Comparison of ENCODE assay signal across 28 mouse cellular contexts in the genomic region with DNA sequence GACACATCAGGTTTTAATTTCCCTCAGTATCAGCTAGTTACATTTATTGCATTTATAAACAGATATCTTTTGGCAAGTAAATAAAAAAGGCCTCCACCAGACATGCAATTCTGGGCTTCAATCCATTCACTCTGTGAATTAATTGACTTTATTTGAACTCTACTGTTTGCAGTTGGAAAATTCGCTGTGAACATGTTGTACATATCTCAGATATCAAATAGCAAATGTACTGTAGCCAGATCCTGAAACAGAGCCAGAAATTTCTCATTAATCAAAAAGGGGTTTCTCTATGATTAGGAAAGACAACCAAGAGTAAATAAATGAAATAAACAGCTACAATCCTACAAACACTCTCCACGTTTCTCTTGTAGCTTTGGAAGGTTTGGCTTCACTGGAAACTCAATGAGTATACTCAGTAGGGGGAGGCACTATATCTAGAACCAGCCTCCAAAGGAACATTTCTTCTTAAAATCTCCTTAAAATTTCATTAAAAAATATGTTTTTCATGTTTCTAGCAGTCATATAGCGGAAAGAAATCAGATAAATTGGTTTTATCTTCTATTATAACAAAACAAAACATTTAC.
DNase-seq lines count a peak whose midpoint lies in the region; ATAC-seq and TF ChIP-seq lines count a peak whose summit lies in the region.
"Had no signal": no experiment of that assay in that cellular context is flagged by ENCODE, and none has a peak within 500 bp of the region (broad histone marks: within the 10 kb centered on the region; RNA-seq: fewer than 3 reads in every experiment).

No protein-coding gene starts in this region.

- no peak for TF ChIP-seq CTCF in stomach, postnatal 0 days (IDR thresholded peaks at IDR 0.05; ENCODE audit: low read depth)

- DNase-seq in forebrain, embryonic 14.5 days (ENCODE audit: low spot score) = peak; percentile 58
- DNase-seq in layer of hippocampus, adult 9-10 months (ENCODE audit: low spot score) = peak; percentile 2
- no peak for DNase-seq in layer of hippocampus, adult 8-10 months (ENCODE audit: low spot score in 2 of 2)
- no peak for DNase-seq in lung, adult 18-20 months
- no peak for DNase-seq in stomach, postnatal 0 days (ENCODE audit: low spot score)
- DNase-seq: adrenal gland, postnatal 10 days; adrenal gland, postnatal 36 days; B cell, adult 2 months; cerebellum, adult 11 months; cerebellum, adult 2 months; cerebellum, adult 9-11 months; cerebellum, postnatal 25 days; gastrocnemius, adult 2 months; gastrocnemius, postnatal 14 days; heart, adult 11 months had no signal

- no peak overlapping the region for H3K4me2 ChIP-seq in forebrain, embryonic 14.5 days (ENCODE audit: low read length)
- no peak overlapping the region for H3K4me2 ChIP-seq in forebrain, embryonic 12.5 days
- no peak overlapping the region for H3K4me2 ChIP-seq in lung, embryonic 15.5 days
- H3K4me2 ChIP-seq in stomach, embryonic 15.5 days = no peak overlapping the region
- no peak overlapping the region for H3K4me2 ChIP-seq in stomach, postnatal 0 days (replicated peaks; ENCODE audit: low read depth)
- H3K4me2 ChIP-seq: embryonic facial prominence, embryonic 13.5 days; heart, embryonic 11.5 days; hindbrain, embryonic 13.5 days had no signal

- ATAC-seq in forebrain, embryonic 14.5 days = no peak
- no peak for ATAC-seq in forebrain, embryonic 12.5 days (ENCODE audit: low FRiP score)
- ATAC-seq in lung, embryonic 15.5 days (ENCODE audit: borderline replicate concordance, extremely low read depth, low FRiP score, low TSS enrichment) = peak; percentile 93
- ATAC-seq in stomach, embryonic 15.5 days (ENCODE audit: insufficient read depth, low FRiP score, low read depth) = peak; percentile 35; the same call in 1 of the 2 replicates
- ATAC-seq in stomach, postnatal 0 days (ENCODE audit: low FRiP score, low TSS enrichment) = no peak
- ATAC-seq: forebrain, embryonic 16.5 days; hindbrain, embryonic 16.5 days; Patski had no signal

- no peak for TF ChIP-seq EP300 in stomach, postnatal 0 days (optimal IDR thresholded peaks at IDR 0.05)

- H3K4me1 ChIP-seq in forebrain, embryonic 14.5 days (ENCODE audit: control insufficient read depth, insufficient read depth, low read length) = no peaks in the 10 kb centered on the region
- H3K4me1 ChIP-seq in forebrain, embryonic 12.5 days = no peaks in the 10 kb centered on the region
- H3K4me1 ChIP-seq in lung, embryonic 15.5 days = no peaks in the 10 kb centered on the region
- H3K4me1 ChIP-seq in stomach, embryonic 15.5 days = no peaks in the 10 kb centered on the region
- no peaks in the 10 kb centered on the region for H3K4me1 ChIP-seq in stomach, postnatal 0 days (replicated peaks; ENCODE audit: control insufficient read depth, insufficient read depth)
- H3K4me1 ChIP-seq: embryonic facial prominence, embryonic 13.5 days; forebrain, embryonic 10.5 days; hindbrain, embryonic 10.5 days; hindbrain, embryonic 13.5 days had no signal

- H3K9me3 ChIP-seq in forebrain, embryonic 14.5 days (replicated peaks; ENCODE audit: control insufficient read depth, low read length) = no peaks in the 10 kb centered on the region
- H3K9me3 ChIP-seq in forebrain, embryonic 12.5 days = no peaks in the 10 kb centered on the region
- H3K9me3 ChIP-seq in lung, embryonic 15.5 days = no peaks in the 10 kb centered on the region
- H3K9me3 ChIP-seq in stomach, embryonic 15.5 days = no peaks in the 10 kb centered on the region
- no peaks in the 10 kb centered on the region for H3K9me3 ChIP-seq in stomach, postnatal 0 days (ENCODE audit: control insufficient read depth, low read length)
- H3K9me3 ChIP-seq: forebrain, embryonic 10.5 days; G1E; hindbrain, embryonic 10.5 days; hindbrain, embryonic 13.5 days had no signal

- no peak overlapping the region for H3K4me3 ChIP-seq in forebrain, embryonic 14.5 days (ENCODE audit: low read depth, low read length)
- H3K4me3 ChIP-seq in forebrain, embryonic 12.5 days (replicated peaks) = no peak overlapping the region
- H3K4me3 ChIP-seq in lung, embryonic 15.5 days = no peak overlapping the region
- H3K4me3 ChIP-seq in stomach, embryonic 15.5 days (replicated peaks) = no peak overlapping the region
- H3K4me3 ChIP-seq in stomach, postnatal 0 days (ENCODE audit: low read depth, low read length) = no peak overlapping the region
- H3K4me3 ChIP-seq: embryonic facial prominence, embryonic 13.5 days; forebrain, embryonic 10.5 days; gastrocnemius, adult 2 months; hindbrain, embryonic 10.5 days; hindbrain, embryonic 13.5 days had no signal

- no peaks in the 10 kb centered on the region for H3K27me3 ChIP-seq in forebrain, embryonic 14.5 days (replicated peaks; ENCODE audit: control insufficient read depth, insufficient read depth, low read length)
- H3K27me3 ChIP-seq in forebrain, embryonic 12.5 days = no peaks in the 10 kb centered on the region
- H3K27me3 ChIP-seq in lung, embryonic 15.5 days = no peaks in the 10 kb centered on the region
- H3K27me3 ChIP-seq in stomach, embryonic 15.5 days (replicated peaks) = no peaks in the 10 kb centered on the region
- no peaks in the 10 kb centered on the region for H3K27me3 ChIP-seq in stomach, postnatal 0 days (ENCODE audit: control insufficient read depth, insufficient read depth, low read length)
- H3K27me3 ChIP-seq: CH12.LX; embryonic facial prominence, embryonic 13.5 days; hindbrain, embryonic 13.5 days; Patski had no signal

- H3K36me3 ChIP-seq in forebrain, embryonic 14.5 days (ENCODE audit: control insufficient read depth, insufficient read depth, low read length) = no peaks in the 10 kb centered on the region
- no peaks in the 10 kb centered on the region for H3K36me3 ChIP-seq in forebrain, embryonic 12.5 days (replicated peaks)
- no peaks in the 10 kb centered on the region for H3K36me3 ChIP-seq in lung, embryonic 15.5 days
- no peaks in the 10 kb centered on the region for H3K36me3 ChIP-seq in stomach, embryonic 15.5 days
- no peaks in the 10 kb centered on the region for H3K36me3 ChIP-seq in stomach, postnatal 0 days (ENCODE audit: control insufficient read depth, insufficient read depth, low read length)
- H3K36me3 ChIP-seq: embryonic facial prominence, embryonic 13.5 days; forebrain, embryonic 10.5 days; G1E; hindbrain, embryonic 10.5 days; hindbrain, embryonic 13.5 days had no signal

- no peak overlapping the region for H3K27ac ChIP-seq in forebrain, embryonic 14.5 days (ENCODE audit: low read depth, low read length)
- no peak overlapping the region for H3K27ac ChIP-seq in forebrain, embryonic 12.5 days
- no peak overlapping the region for H3K27ac ChIP-seq in lung, embryonic 15.5 days
- H3K27ac ChIP-seq in stomach, embryonic 15.5 days = no peak overlapping the region
- no peak overlapping the region for H3K27ac ChIP-seq in stomach, postnatal 0 days (replicated peaks)
- H3K27ac ChIP-seq: embryonic facial prominence, embryonic 13.5 days; forebrain, embryonic 10.5 days; gastrocnemius, adult 2 months; hindbrain, embryonic 10.5 days; hindbrain, embryonic 13.5 days had no signal

- 86% methylated on average over 3 of the region's 3 CpGs for WGBS in forebrain, embryonic 14.5 days
- WGBS in forebrain, embryonic 12.5 days = 88% methylated on average over 3 of the region's 3 CpGs
- whole genome bisulfite sequencing in lung, embryonic 15.5 days = 38% methylated on average over 3 of the region's 3 CpGs
- 51% methylated on average over 3 of the region's 3 CpGs for WGBS in stomach, embryonic 15.5 days
- 41% methylated on average over 3 of the region's 3 CpGs for WGBS in stomach, postnatal 0 days

- no peak overlapping the region for H3K9ac ChIP-seq in forebrain, embryonic 14.5 days (ENCODE audit: low read length)
- no peak overlapping the region for H3K9ac ChIP-seq in forebrain, embryonic 12.5 days
- no peak overlapping the region for H3K9ac ChIP-seq in lung, embryonic 15.5 days
- H3K9ac ChIP-seq in stomach, embryonic 15.5 days = no peak overlapping the region
- H3K9ac ChIP-seq in stomach, postnatal 0 days (ENCODE audit: low read length) = no peak overlapping the region
- H3K9ac ChIP-seq: embryonic facial prominence, embryonic 13.5 days; hindbrain, embryonic 13.5 days had no signal

Comparison
In these comparisons a context has a peak if more than half of its experiments do, and no peak if none do; other contexts are left out.
1. ATAC-seq: peak in lung, embryonic 15.5 days (single experiment) and stomach, embryonic 15.5 days (single experiment); none in forebrain, embryonic 14.5 days (single experiment), forebrain, embryonic 12.5 days (single experiment) and stomach, postnatal 0 days (single experiment).
2. DNase-seq: peak in forebrain, embryonic 14.5 days (single experiment) and layer of hippocampus, adult 9-10 months (single experiment); none in layer of hippocampus, adult 8-10 months (0 of 2), lung, adult 18-20 months (0 of 2) and stomach, postnatal 0 days (single experiment).